Mouse (Mus musculus): ENCODE results near the gene Rita1. TPM values are rescaled to one million over a fixed set of nuclear protein-coding genes. Genes with fewer than 3 reads are reported as not detected.

The Rita1 gene
- total RNA-seq, 2 experiments from 2014 or later: 3.9 TPM; not detected in 1

DNA sequence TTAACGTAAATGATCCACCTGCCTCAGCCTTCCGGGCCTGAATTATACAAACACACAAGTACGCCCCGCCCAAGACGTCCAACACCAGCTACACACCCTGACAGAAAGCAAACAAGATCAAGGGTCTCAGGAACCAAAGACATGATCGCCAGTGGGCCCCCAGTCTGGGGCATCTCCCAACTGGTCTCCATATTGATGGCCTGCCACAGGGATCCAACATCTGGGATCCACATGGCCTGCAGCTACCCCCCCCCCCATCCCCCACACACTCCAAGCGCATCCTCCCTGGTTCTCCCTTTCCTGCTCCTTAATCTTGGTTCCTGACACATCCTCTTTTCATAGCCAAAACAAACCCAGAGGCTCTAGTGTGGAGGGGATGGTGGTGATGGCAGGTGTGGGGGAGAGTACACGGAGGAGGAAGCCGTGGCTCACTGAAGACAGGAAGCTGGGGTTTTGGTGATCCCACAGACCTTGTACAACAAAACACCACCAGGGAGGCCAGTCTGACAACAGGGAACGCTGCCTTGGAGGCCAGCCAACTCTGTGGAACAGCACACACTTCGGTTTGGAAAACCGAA, 33.8 kb downstream of the Rita1 start:
- peak; percentile 23; the same call in 1 of the 2 replicates for ATAC-seq (replicated peaks; ENCODE audit: low FRiP score, poor library complexity, severe bottlenecking)

DNA sequence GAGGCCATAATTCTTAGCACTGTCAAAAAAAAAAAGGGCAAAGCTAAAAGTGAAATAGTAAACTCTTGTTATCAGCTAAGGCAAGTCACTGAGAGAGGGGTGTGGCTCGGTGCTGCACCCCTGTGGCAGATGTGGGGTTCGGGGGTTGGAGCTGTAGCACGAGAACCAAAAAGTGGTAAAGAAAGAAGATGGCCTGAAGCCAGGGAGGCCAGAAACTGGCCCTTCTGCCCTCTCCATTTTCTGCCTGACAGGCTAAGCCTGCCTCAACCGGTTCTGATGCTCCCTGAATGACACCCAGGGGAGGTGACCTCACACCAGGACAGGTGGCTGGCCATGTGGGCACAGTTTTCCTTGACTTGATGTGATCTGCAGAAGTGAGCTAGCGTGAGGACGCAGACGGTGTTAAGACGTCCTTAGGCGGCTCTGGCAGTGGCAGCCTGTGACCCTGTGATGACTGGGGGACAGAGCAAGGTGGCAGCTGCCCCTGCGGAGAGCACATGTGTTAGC, 34.4 kb downstream of the Rita1 start:
- ATAC-seq (replicated peaks; ENCODE audit: low FRiP score, poor library complexity, severe bottlenecking): peak; percentile 87

DNA sequence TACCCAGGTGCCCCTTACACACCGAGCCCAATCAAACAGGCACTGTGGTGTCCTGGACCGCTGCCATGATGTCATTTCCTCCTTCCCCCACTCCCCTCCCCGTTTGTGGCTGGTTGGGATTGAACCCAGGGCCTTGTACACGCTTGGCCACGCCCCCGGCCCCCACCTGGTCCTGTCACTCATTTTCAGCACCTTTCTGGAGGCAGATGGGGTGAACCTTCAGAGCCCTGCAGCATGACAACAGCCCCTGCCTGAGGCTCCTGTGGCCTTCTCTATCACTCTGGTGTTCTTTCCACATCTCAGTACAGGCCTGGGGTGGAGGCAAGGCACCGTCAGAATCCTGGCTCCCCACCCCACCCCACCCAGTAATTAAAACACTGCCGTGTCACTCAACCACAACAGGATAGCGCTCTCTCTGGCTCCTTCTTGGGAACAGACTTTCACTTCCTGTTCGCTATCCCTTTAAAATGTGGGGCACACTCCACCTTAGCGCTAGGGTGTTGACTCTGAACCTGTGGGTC, 35.5 kb downstream of the Rita1 start:
- ATAC-seq (replicated peaks; ENCODE audit: low FRiP score, poor library complexity, severe bottlenecking): peak; percentile 62

DNA sequence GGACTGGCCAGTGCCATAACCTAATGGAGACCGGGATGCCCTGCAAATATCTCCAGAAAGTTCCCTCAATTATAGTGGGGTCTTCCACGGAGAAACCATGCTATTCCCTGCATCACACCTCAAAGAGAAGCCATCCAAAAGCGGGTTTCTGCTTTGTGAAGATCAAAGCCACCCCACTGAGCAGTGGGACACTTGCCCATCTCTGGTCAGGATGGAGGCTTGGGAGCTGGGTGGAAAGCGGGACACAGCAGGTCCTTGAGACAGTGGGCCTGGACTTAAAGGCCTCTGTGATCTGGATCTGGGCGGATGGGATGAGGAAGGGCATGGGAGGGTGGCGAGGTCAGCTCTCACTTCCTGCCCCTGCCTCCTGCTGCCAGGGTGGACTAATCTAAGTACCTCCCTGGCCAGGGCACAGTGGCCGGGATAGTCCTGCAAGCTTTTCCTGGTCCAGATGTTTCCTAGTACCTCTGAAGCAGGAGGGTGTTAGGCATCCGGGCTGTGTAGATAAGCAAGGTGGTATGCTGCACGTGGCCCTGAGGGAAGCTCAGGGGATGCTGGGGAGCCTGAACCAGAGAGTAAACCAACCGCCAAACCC, 37.8 kb downstream of the Rita1 start:
- ATAC-seq (replicated peaks; ENCODE audit: low FRiP score, poor library complexity, severe bottlenecking): no peak

DNA sequence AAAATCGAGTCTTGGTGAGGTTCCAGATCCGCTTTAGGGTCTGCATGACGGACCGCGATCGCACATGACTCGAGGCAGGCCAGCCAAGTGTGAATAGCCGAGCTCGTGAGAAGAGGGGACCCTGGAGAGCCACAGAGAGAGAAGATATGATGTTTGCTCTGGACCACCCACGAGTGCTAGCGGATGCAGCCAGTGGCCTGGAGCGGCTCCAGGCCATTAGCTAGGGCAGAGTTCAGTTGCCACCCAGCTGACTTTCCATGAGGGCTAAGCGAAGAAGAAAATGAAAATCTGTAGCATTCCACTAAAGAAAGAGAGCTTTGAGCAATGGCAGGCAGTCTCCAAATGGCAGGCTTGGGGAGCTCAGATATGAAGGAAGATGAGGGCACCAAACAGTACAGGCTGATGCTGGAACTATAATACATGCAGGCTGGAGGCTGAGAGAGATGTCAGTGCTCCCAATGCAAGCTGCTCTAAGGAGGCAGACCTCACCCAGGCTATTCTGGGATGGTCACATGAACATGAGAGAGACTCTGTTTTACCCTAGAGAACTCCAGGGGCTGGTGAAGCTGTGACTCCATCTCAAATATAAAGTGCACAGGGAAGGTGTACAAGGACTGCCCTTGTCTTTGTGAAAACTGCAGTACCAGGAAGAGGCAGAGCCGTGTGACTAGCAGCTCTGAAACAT, 41.2 kb downstream of the Rita1 start:
- no peak for ATAC-seq (replicated peaks; ENCODE audit: low FRiP score, poor library complexity, severe bottlenecking)

DNA sequence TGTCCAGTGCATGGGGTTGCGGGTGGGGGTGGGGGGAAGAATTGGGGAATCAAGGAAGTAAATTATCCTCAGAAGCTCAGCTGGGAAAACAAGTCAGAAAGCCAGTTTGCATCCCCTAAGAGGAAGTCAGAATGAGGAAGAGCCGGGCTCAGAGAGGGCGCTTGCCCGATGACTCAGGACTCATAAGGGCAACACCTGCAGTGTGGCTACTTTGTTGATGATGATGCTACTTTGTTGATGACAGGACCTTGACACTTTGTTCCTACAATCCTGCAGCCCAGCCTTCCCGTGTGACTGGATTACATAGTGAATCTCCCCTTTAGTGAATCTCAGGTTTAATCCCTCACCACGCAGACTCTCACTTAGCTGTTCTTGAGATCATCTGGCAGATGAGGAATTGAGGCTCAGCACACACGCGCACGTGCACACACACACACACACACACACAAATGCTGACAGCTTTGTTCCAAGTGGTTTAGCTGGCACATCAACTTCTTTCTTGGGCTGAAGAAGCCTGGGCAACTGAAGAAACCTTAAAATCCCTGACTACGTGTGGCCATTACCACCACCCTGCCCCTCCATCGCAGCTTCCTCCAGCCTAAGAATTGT, 42.0 kb downstream of the Rita1 start:
- no peak for ATAC-seq (replicated peaks; ENCODE audit: low FRiP score, poor library complexity, severe bottlenecking)

DNA sequence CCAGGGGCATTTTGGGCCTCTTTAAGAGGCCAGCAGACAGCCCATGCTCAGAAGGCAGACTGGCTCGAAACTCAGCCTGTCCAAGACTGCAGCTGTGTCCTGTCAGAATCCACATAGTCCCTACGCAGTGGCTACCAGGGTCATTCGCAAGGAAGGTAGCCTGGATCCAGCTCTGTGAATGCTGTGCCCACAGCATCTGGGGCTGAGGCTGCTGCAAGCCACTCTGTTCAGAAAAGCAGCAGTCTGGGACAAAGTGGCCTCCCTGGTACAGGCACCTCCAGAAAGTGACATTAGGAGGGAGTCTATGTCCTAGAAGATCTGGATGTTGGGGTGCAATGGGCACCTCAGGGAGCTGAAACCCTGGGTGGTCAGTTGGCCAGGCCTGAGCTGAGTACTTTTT, 42.6 kb downstream of the Rita1 start:
- ATAC-seq (replicated peaks; ENCODE audit: low FRiP score, poor library complexity, severe bottlenecking): no peak

DNA sequence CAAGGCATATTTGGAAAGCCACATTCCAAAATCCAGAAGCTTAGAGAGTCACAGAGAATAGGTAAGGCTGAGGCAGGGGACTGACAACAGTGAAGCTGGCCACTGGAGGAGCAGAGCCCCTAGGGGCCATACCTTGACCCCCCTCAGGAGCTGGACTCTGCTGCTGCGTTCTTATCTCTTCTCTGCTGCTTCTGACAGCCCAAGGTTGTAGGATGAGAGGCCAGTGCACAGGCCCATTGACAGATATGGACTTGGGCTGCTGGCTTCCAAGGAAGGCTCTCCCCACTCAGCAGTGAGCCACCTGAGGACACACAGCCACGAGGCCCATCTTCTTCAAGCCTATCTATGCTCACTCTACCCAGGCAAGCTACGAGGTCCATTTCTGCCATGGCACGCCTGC, 43.4 kb downstream of the Rita1 start:
- ATAC-seq (replicated peaks; ENCODE audit: low FRiP score, poor library complexity, severe bottlenecking): no peak

DNA sequence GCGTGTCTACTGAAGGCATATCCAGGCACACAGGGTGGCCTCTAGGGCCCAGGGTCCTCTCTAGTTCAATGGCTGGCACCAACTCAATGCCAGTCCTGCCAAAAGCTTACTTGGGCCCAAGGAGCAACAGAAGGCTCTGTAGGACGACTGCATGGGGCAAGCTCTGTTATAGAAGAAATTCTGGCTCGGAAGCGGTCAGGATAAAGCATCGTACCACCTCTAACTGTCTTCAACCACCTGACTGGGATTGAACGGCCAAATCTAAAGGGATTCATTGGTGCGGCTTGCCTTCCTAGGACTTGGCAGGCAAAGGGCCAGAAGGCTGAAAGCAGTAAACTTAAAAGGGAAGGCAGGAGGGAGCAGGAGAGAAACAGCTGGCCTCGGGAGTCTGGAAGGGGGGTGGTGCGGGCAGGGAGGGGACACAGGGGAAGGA, 44.0 kb downstream of the Rita1 start:
- ATAC-seq (replicated peaks; ENCODE audit: low FRiP score, poor library complexity, severe bottlenecking): no peak

DNA sequence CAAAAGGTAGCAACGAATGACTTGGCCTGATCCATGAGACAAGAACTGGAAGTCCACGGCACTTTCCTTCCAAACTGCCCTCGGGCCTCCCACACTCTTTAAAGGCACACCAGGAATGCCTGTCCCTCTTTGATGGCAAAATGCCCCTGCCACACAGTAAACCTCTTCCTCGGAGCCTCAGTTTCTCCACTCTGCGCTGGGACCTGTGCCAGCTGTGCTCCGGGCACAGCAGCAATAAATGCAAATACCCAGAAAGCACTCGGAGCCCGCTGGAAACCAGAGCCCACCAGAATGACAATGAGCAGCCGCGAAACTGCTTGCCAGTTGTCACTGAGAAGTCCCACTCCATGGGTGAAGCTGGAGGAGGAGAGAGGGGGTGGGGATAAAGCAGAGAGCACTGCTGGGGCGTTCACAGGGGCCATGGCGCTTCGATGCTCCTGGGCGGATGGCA, 44.6 kb downstream of the Rita1 start:
- ATAC-seq (replicated peaks; ENCODE audit: low FRiP score, poor library complexity, severe bottlenecking): no peak

DNA sequence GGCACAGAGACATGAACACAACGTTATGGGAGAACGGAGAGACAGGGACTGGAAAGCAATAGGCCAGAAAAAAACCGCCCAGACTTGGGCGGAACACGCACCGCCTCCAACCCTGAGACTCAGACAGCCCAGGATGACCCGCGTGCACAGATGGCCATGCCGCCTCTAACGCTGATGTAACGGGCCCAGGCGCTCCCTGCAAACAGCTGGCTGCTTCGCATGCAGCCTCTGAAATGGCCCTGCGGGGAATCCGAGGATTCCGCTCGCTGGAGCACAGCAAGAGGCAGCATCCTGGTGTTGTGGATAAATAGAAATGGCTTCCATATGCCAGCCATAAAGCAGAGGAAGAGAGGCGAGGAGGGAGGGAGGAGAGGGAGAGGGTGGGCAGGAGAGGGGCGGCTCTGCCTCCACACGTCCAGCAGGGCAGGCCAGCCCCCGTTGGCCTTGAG, 45.1 kb downstream of the Rita1 start:
- ATAC-seq (replicated peaks; ENCODE audit: low FRiP score, poor library complexity, severe bottlenecking): no peak

DNA sequence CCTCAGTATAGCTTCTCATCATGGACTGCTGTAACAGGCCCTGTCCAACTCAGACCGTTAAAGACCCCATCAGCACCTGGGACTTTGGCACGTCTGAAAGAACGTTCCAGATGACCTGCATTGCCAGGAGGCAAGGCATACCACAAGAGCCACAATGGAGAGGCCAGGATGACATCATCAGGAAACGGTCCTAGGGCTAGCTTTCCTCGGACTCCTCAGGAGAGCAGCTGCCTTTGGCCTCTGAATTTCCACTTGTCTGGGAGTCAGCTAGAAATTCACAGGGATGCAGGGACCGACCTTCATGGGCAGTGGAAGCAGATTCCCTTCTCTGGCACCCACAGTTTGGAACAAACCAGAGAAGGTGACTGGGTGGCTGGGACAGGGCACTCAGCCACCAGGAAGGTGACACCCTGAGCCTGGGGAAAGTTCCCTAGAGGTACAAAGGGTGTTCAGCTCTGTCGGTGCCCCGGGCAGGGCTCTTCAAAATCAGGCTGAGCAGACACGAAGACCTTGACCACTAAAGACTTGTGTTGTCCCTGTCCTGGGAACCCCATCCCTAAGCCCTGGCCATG, 45.6 kb downstream of the Rita1 start:
- no peak for ATAC-seq (replicated peaks; ENCODE audit: low FRiP score, poor library complexity, severe bottlenecking)

DNA sequence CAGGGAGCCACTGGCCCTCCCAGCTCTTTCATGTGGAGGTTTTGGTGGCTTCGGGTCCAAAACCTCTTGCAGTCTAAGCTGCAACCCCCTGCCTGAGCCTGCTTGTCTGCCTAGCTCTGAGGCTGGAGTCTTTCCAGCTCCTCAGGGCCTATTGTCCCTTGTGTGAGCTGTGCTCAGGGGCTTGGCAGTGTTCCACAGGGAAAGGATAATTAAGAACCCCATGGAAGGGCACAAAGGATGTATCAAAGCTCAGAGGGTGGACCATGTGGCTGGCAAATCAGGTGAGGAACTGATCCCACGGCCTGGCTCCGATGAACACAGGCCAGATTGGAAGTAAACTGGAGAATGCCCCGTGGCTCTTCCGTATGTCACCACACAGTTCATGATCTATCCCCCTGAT, 46.3 kb downstream of the Rita1 start:
- no peak for ATAC-seq (replicated peaks; ENCODE audit: low FRiP score, poor library complexity, severe bottlenecking)

DNA sequence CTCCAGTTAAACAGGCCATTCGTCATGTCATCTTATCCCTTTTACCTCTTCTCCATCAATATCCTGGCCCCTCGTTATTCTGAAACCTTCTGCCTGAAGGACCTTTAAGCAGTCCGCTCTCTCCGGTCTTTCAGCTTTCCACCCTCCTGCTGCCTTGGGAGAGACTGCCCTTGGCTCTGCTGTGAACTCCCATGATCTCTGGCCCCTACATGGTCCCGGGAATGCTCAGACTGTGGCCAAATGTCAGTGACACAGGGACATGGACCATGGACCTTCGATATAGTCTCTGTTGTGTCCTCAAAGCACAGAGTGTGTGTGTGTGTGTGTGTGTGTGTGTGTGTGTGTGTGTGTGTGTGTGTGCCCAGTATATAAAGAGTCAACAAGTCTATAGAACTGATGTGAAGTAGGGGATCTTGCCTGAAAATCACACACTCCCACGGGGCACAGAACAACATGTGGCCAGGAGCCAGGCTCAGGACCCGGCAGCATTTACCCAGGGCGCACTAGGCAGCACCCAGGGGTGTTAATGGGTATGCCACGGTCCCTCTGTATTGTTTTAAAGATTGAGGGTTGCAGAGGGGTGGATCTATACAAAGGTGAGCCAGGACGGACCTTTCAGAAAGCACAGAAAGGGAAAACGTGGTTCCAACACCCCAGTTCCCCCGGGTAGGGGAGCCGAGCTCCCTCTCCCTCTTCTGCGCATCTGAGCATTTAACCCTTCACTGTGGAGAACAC, 47.1 kb downstream of the Rita1 start:
- ATAC-seq (replicated peaks; ENCODE audit: low FRiP score, poor library complexity, severe bottlenecking): no peak

DNA sequence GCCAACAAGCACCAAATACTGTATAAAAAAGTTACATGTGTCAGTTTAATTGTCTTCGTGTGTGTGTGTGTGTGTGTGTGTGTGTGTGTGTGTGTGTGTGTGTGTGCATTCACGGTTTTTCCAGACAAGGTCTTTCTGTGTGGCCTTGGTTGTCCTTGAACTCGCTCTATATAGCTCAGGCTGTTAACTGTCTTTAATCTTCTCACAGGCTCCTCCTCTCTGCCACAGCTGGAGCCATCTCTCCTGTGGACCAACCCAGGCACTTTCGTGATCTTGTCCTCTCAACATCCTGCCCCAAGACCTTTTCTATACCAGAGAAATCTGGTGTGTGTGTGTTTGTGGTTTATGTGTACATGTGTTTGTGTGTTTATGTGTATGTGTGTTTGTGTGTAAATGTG, 48.5 kb downstream of the Rita1 start:
- no peak for ATAC-seq (replicated peaks; ENCODE audit: low FRiP score, poor library complexity, severe bottlenecking)

DNA sequence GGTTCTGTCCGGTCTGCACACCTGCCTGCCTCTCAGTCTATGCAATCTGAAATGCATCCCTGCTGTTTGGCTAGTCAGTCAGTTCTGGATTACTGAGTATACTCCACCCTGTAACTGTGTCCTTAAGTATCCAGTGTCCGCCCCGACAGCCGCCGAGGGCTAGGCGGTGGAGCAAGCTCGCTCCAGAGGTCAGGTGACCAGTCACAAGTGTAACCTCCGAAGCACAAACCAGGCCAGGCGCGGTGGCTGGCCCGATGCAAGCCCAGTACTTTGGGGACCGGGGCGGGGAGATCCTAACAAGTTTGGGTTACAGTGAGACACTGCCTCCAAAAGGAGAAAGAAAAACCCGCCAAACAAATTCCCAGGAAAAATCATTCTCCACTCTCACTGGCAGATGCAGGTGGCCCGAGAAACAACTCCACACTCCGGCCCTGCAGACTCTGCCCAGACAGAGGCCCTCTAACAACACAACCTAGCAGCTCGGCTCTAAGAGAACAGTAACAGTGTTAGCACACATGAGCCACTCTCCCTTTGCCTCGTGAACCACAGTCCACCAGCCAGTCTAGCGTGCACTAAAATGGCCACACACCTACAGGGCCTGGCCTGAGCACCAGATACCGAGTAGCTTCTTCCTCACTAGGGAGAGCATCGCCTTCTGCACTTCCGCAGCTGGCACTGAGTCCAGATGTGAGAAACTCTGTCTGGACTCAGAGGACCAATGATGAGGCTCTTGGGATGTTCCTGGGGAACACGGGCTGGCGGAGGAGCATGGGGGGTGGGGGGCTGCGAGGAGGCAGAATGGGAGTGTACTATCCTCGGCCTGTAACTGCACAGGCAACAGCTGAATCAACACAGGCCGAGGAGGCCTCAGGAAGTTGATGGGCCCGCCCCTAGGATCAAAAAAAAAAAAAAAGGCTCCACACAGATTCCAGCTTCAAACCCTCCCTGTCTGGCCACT, 49.2 kb downstream of the Rita1 start:
- no peak for ATAC-seq (replicated peaks; ENCODE audit: low FRiP score, poor library complexity, severe bottlenecking)

DNA sequence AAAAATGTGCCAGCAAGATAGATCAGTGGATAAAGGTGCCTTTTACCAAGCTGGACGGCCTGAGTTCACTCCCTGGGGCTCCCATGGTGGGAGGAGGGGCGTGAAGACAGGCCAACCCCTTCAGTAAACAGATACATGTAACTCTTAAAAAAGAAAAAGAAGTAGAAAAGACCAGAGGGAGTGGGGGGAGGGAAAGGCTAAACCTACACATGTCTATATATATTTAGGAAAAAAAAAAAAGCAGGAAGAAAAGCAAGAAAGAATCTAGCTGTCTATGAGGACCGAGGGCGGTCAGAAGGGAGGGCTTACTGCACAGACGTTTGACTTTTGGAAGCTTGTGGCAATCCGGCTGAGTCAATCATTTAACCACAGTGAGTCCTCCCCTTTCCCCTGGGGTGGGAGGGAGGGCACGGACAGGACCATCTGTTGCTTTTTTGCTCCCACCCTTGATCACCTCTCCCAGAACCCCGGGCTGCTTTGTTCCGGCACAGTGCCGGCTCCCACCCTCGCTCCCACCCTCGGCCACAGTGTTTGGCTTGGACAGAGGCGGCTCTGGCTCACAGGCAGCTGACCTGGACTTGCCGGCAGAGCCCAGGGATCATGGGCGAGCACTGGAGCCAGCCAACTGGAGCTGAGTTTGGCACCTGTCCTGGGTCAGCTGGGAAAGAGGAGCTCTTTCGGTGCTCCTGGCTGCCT, 51.6 kb downstream of the Rita1 start:
- ATAC-seq (replicated peaks; ENCODE audit: low FRiP score, poor library complexity, severe bottlenecking): no peak

DNA sequence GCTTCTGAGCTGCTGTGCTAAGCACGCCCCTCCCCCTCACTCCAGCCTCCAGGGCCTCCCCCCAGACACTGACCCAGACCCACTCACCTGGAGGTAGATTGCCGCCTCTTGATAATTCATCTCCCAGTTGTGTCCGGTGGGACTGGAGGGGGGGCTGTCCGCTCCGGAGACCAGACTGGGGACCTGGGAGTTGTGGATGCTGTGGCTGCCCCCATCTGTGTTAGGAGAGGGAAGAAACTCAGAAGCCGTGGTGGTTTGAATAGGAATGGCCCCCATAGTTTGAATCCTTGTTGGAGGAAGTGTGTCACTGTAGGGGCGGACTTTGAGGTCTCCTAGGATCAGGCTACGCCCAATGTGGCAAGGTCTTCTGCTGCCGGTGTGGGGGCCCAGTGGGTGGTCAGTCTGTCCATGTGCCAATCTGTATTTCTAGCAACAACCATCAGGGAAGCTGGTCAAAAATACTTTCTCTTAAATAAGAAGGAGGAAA, 52.2 kb downstream of the Rita1 start:
- ATAC-seq (replicated peaks; ENCODE audit: low FRiP score, poor library complexity, severe bottlenecking): no peak

All from erythroid progenitor cell, adult 5-6 weeks (primary cell).